Mouse (Mus musculus): ENCODE data around the gene Polr2a.

Polr2a gene

GRCm38 (mm10) chr11:69778985-69779384 lies 20.5 kb upstream of the Polr2a start:
- DNase-seq: no peak

GRCm38 (mm10) chr11:69778258-69778982 lies 20.0 kb upstream of the Polr2a start:
- DNase-seq: no peak

GRCm38 (mm10) chr11:69777504-69778257 lies 19.2 kb upstream of the Polr2a start:
- DNase-seq: no peak

GRCm38 (mm10) chr11:69776488-69776887 lies 18.1 kb upstream of the Polr2a start:
- no peak for DNase-seq

GRCm38 (mm10) chr11:69775716-69776115 lies 17.3 kb upstream of the Polr2a start:
- DNase-seq: peak; percentile 29

GRCm38 (mm10) chr11:69774961-69775360 lies 16.5 kb upstream of the Polr2a start:
- peak; percentile 24 for DNase-seq

GRCm38 (mm10) chr11:69767625-69767909 lies 9.1 kb upstream of the Polr2a start:
- DNase-seq: no peak

GRCm38 (mm10) chr11:69766872-69767624 lies 8.6 kb upstream of the Polr2a start:
- DNase-seq: peak; percentile 19

- peak; percentile 79 for DNase-seq
Measured at GRCm38 (mm10) chr11:69766126-69766609, 7.7 kb upstream of the Polr2a start.

- peak; percentile 58 for DNase-seq
Measured at GRCm38 (mm10) chr11:69765221-69766125, 7.0 kb upstream of the Polr2a start, which contains the start of gene Zbtb4. TSS of gene Zbtb4 (plus strand) at chr11:69765912.

GRCm38 (mm10) chr11:69763551-69763950 lies 5.1 kb upstream of the Polr2a start:
- peak; percentile 35 for DNase-seq

- no peak for DNase-seq
Measured at GRCm38 (mm10) chr11:69761868-69762267, 3.4 kb upstream of the Polr2a start, which contains the start of gene Slc35g3. TSS of gene Slc35g3 (minus strand) at chr11:69761968.

- no peak for DNase-seq
Measured at GRCm38 (mm10) chr11:69760901-69761200, 2.4 kb upstream of the Polr2a start.

- no peak for DNase-seq
Measured at GRCm38 (mm10) chr11:69760160-69760900, 1.9 kb upstream of the Polr2a start.

- DNase-seq: peak; percentile 97
Measured at GRCm38 (mm10) chr11:69758971-69759721, 709 bp upstream of the Polr2a start.

- DNase-seq: peak; percentile 96
Measured at GRCm38 (mm10) chr11:69758090-69758456, 364 bp downstream of the Polr2a start.

- DNase-seq: no peak
Measured at GRCm38 (mm10) chr11:69757303-69758089, 941 bp downstream of the Polr2a start.

GRCm38 (mm10) chr11:69754701-69755100 lies 3.7 kb downstream of the Polr2a start:
- peak; percentile 85 for DNase-seq

GRCm38 (mm10) chr11:69754233-69754632 lies 4.2 kb downstream of the Polr2a start:
- no peak for DNase-seq

- DNase-seq: no peak
Measured at GRCm38 (mm10) chr11:69752686-69753085, 5.8 kb downstream of the Polr2a start.
